Mouse (Mus musculus) thymus, adult 2 months (tissue): ENCODE measurements around the gene Ndufv2.

Experiments used
- CTCF ChIP-seq: fragments of 200-500 bp; IDR thresholded peaks from 2 replicates; pipeline ENCODE4 v1.5.1; 2012; ENCODE audit warnings: mild to moderate bottlenecking, control low read depth, low read length, moderate library complexity, borderline replicate concordance; ENCODE audit not compliant: control insufficient read depth, poor library complexity, insufficient read depth; ENCODE audit errors: extremely low read depth
- POLR2A ChIP-seq: fragments of 200-500 bp; IDR thresholded peaks from 2 replicates; pipeline ENCODE4 v1.6.1; 2012; ENCODE audit warnings: mild to moderate bottlenecking, low read length, control low read depth, moderate library complexity; ENCODE audit not compliant: control insufficient read depth, poor library complexity, insufficient read depth; ENCODE audit errors: extremely low read depth

GRCm38 (mm10) chr17:66053349-66053748, 48.0 kb downstream of the Ndufv2 start:
- TF ChIP-seq CTCF, result no peak
- no peak for TF ChIP-seq POLR2A
